Mouse (Mus musculus) erythroblast, embryonic 14.5 days (primary cell): Measurements from ENCODE around the gene Tns1.

Experiments used
- GATA1 ChIP-seq: IDR thresholded peaks from 2 replicates; pipeline ENCODE4 v1.6.1; 2012; ENCODE audit warnings: low read length, inconsistent platforms, mixed read lengths
- TAL1 ChIP-seq: IDR thresholded peaks from 3 replicates; pipeline ENCODE4 v1.6.1; 2012; ENCODE audit warnings: low read length, inconsistent platforms, mixed read lengths

DNA sequence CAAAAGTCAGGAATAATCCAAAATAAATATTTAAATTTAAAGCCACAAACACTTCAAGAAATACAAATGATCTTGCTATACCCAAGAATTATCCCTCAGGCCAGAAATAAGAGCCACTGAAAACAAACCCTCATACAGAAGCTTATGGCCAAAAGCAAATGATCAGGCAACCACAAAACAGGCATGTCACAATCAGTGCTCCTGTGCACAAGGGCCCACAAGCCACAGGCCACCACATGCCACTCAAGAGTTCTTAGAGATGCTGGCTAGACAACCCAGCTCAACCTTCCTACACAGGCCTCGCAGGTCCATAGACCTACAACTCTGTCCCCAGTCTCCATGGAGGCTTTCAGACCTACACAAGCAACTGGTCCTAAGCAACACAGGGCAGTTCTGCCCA lies 167.9 kb downstream of the Tns1 start:
- TF ChIP-seq GATA1 (no peak), TAL1 (no peak)
